Mouse (Mus musculus): ENCODE measurements around the gene Mtfr2. TPM values are rescaled to one million over a fixed set of nuclear protein-coding genes. Genes with fewer than 3 reads are reported as not detected.

Gene Mtfr2
- polyA plus RNA-seq (2015; fragmentation: Nextera tagmentation; extraction: Ambion mirVana) = 2.1 and 2.2 TPM in 2 replicates

- Histone ChIP-seq H3K9ac (ENCODE audit: low read depth, low read length) (peak within 1 kb of the TSS; percentile 84), H3K27me3 (ENCODE audit: control insufficient read depth, insufficient read depth, low read depth, low read length) (no peaks in the 10 kb centered on the region), H3K4me3 (ENCODE audit: low read depth, low read length) (peak within 1 kb of the TSS; percentile 80), H3K9me3 (replicated peaks; ENCODE audit: control insufficient read depth, low read length) (no peaks in the 10 kb centered on the region), H3K36me3 (ENCODE audit: control insufficient read depth, insufficient read depth) (peaks cover 19% of the 10 kb centered on the region), H3K4me1 (ENCODE audit: control insufficient read depth, low read depth, low read length) (peaks cover 6% of the 10 kb centered on the region; the same call in 1 of the 2 replicates), H3K27ac (ENCODE audit: low read length) (peak within 1 kb of the TSS; percentile 91), H3K4me2 (ENCODE audit: low read depth, low read length) (peak within 1 kb of the TSS; percentile 89)
- WGBS (ENCODE audit: insufficient replicate concordance) = under 1% methylated on average over 58 of the region's 58 CpGs
- ATAC-seq (ENCODE audit: low read depth) = peak; percentile 96
Measured at GRCm38 (mm10) chr10:20347285-20348214, at the start of gene Mtfr2. Gene Mtfr2, plus strand, starts transcription at chr10:20347770.

- WGBS (ENCODE audit: insufficient replicate concordance) = 42% methylated on average over 3 of the region's 3 CpGs
- Histone ChIP-seq H3K27me3 (ENCODE audit: control insufficient read depth, insufficient read depth, low read depth, low read length) (no peaks in the 10 kb centered on the region), H3K4me1 (ENCODE audit: control insufficient read depth, low read depth, low read length) (no peaks in the 10 kb centered on the region), H3K9me3 (replicated peaks; ENCODE audit: control insufficient read depth, low read length) (no peaks in the 10 kb centered on the region), H3K36me3 (ENCODE audit: control insufficient read depth, insufficient read depth) (no peaks in the 10 kb centered on the region), H3K4me3 (ENCODE audit: low read depth, low read length) (no peak overlapping the region), H3K4me2 (ENCODE audit: low read depth, low read length) (no peak overlapping the region), H3K9ac (ENCODE audit: low read depth, low read length) (no peak overlapping the region), H3K27ac (ENCODE audit: low read length) (no peak overlapping the region)
- no peak for ATAC-seq (ENCODE audit: low read depth)
Measured at GRCm38 (mm10) chr10:20298152-20298920, 49.2 kb upstream of the Mtfr2 start.

- H3K9me3 ChIP-seq (replicated peaks; ENCODE audit: control insufficient read depth, low read length) = no peaks in the 10 kb centered on the region
- 58% methylated on average over 5 of the region's 5 CpGs for WGBS (ENCODE audit: insufficient replicate concordance)
- no peaks in the 10 kb centered on the region for H3K27me3 ChIP-seq (ENCODE audit: control insufficient read depth, insufficient read depth, low read depth, low read length)
- no peak overlapping the region for H3K27ac ChIP-seq (ENCODE audit: low read length)
- no peaks in the 10 kb centered on the region for H3K4me1 ChIP-seq (ENCODE audit: control insufficient read depth, low read depth, low read length)
- H3K4me3 ChIP-seq (ENCODE audit: low read depth, low read length) = no peak overlapping the region
- H3K4me2 ChIP-seq (ENCODE audit: low read depth, low read length) = no peak overlapping the region
- ATAC-seq (ENCODE audit: low read depth) = no peak
- no peaks in the 10 kb centered on the region for H3K36me3 ChIP-seq (ENCODE audit: control insufficient read depth, insufficient read depth)
- H3K9ac ChIP-seq (ENCODE audit: low read depth, low read length) = no peak overlapping the region
Measured at GRCm38 (mm10) chr10:20299114-20299513, 48.5 kb upstream of the Mtfr2 start.

- WGBS (ENCODE audit: insufficient replicate concordance) = 45% methylated on average over 11 of the region's 11 CpGs
- no peaks in the 10 kb centered on the region for H3K27me3 ChIP-seq (ENCODE audit: control insufficient read depth, insufficient read depth, low read depth, low read length)
- ATAC-seq (ENCODE audit: low read depth) = no peak
Measured at GRCm38 (mm10) chr10:20310969-20311769, 36.4 kb upstream of the Mtfr2 start.

GRCm38 (mm10) chr10:20311918-20312735 lies 35.4 kb upstream of the Mtfr2 start, which contains the start of gene Bclaf1:
Gene Bclaf1, plus strand, starts transcription at chr10:20312469.
- under 1% methylated on average over 75 of the region's 84 CpGs for WGBS (ENCODE audit: insufficient replicate concordance)
- Histone ChIP-seq H3K4me2 (ENCODE audit: low read depth, low read length) (peak within 1 kb of the TSS; percentile 95), H3K27ac (ENCODE audit: low read length) (peak within 1 kb of the TSS; percentile 100), H3K27me3 (ENCODE audit: control insufficient read depth, insufficient read depth, low read depth, low read length) (no peaks in the 10 kb centered on the region), H3K9ac (ENCODE audit: low read depth, low read length) (peak within 1 kb of the TSS; percentile 96), H3K9me3 (replicated peaks; ENCODE audit: control insufficient read depth, low read length) (no peaks in the 10 kb centered on the region), H3K36me3 (ENCODE audit: control insufficient read depth, insufficient read depth) (no peaks in the 10 kb centered on the region), H3K4me3 (ENCODE audit: low read depth, low read length) (peak within 1 kb of the TSS; percentile 96), H3K4me1 (ENCODE audit: control insufficient read depth, low read depth, low read length) (peaks cover 11% of the 10 kb centered on the region)
- ATAC-seq (ENCODE audit: low read depth) = peak; percentile 97

More at GRCm38 (mm10) chr10:20310969-20311769, 36.4 kb upstream of the Mtfr2 start:
- H3K36me3 ChIP-seq (ENCODE audit: control insufficient read depth, insufficient read depth) = no peaks in the 10 kb centered on the region
- H3K4me1 ChIP-seq (ENCODE audit: control insufficient read depth, low read depth, low read length) = peaks cover 11% of the 10 kb centered on the region
- H3K4me3 ChIP-seq (ENCODE audit: low read depth, low read length) = peak overlapping the region; percentile 96
- peak overlapping the region; percentile 92 for H3K9ac ChIP-seq (ENCODE audit: low read depth, low read length)
- peak overlapping the region; percentile 95 for H3K4me2 ChIP-seq (ENCODE audit: low read depth, low read length)
- H3K9me3 ChIP-seq (replicated peaks; ENCODE audit: control insufficient read depth, low read length) = no peaks in the 10 kb centered on the region
- H3K27ac ChIP-seq (ENCODE audit: low read length) = peak overlapping the region; percentile 100

GRCm38 (mm10) chr10:20312736-20313301 lies 34.8 kb upstream of the Mtfr2 start:
- H3K9me3 ChIP-seq (replicated peaks; ENCODE audit: control insufficient read depth, low read length) = no peaks in the 10 kb centered on the region
- no peaks in the 10 kb centered on the region for H3K36me3 ChIP-seq (ENCODE audit: control insufficient read depth, insufficient read depth)
- peak; percentile 59 for ATAC-seq (ENCODE audit: low read depth)
- peak overlapping the region; percentile 81 for H3K4me2 ChIP-seq (ENCODE audit: low read depth, low read length)
- H3K27ac ChIP-seq (ENCODE audit: low read length) = peak overlapping the region; percentile 98
- H3K4me3 ChIP-seq (ENCODE audit: low read depth, low read length) = peak overlapping the region; percentile 96
- no peaks in the 10 kb centered on the region for H3K27me3 ChIP-seq (ENCODE audit: control insufficient read depth, insufficient read depth, low read depth, low read length)
- WGBS (ENCODE audit: insufficient replicate concordance) = under 1% methylated on average over 53 of the region's 54 CpGs
- peaks cover 14% of the 10 kb centered on the region for H3K4me1 ChIP-seq (ENCODE audit: control insufficient read depth, low read depth, low read length)
- peak overlapping the region; percentile 96 for H3K9ac ChIP-seq (ENCODE audit: low read depth, low read length)

- peak overlapping the region; percentile 98 for H3K27ac ChIP-seq (ENCODE audit: low read length)
Measured at GRCm38 (mm10) chr10:20313447-20313846, 34.1 kb upstream of the Mtfr2 start.

More at GRCm38 (mm10) chr10:20313447-20313846, 34.1 kb upstream of the Mtfr2 start:
- Histone ChIP-seq H3K4me2 (ENCODE audit: low read depth, low read length) (peak overlapping the region; percentile 81), H3K36me3 (ENCODE audit: control insufficient read depth, insufficient read depth) (peaks cover 2% of the 10 kb centered on the region; the same call in 1 of the 2 replicates), H3K4me1 (ENCODE audit: control insufficient read depth, low read depth, low read length) (peaks cover 14% of the 10 kb centered on the region), H3K4me3 (ENCODE audit: low read depth, low read length) (peak overlapping the region; percentile 96), H3K27me3 (ENCODE audit: control insufficient read depth, insufficient read depth, low read depth, low read length) (no peaks in the 10 kb centered on the region), H3K9me3 (replicated peaks; ENCODE audit: control insufficient read depth, low read length) (no peaks in the 10 kb centered on the region), H3K9ac (ENCODE audit: low read depth, low read length) (peak overlapping the region; percentile 96)
- WGBS (ENCODE audit: insufficient replicate concordance) = 25% methylated on average over 13 of the region's 13 CpGs
- no peak for ATAC-seq (ENCODE audit: low read depth)

All from liver, embryonic 16.5 days (tissue).